Mouse (Mus musculus): ENCODE measurements around the gene Camta1. TPM values are rescaled to one million over a fixed set of nuclear protein-coding genes. Genes with fewer than 3 reads are reported as not detected.
A peak's percentile ranks its signal among the peaks of the same experiment; 100 is the strongest.

Camta1 gene
- polyA plus RNA-seq, 1 experiment = 26.3 TPM

GRCm38 (mm10) chr4:151129725-151130557, 731.7 kb downstream of the Camta1 start:
- TF ChIP-seq POLR2A (IDR thresholded peaks at IDR 0.05; ENCODE audit: borderline replicate concordance, low read depth, low read length) = no peak
- no peak for TF ChIP-seq CTCF (IDR thresholded peaks at IDR 0.05; ENCODE audit: low read depth, low read length)
- Histone ChIP-seq H3K4me1 (ENCODE audit: control insufficient read depth, insufficient read depth, low read length) (no peaks in the 10 kb centered on the region), H3K27ac (ENCODE audit: insufficient read depth, low read depth, low read length) (no peak overlapping the region), H3K4me3 (ENCODE audit: insufficient read depth, low read length) (no peak overlapping the region)

DNA sequence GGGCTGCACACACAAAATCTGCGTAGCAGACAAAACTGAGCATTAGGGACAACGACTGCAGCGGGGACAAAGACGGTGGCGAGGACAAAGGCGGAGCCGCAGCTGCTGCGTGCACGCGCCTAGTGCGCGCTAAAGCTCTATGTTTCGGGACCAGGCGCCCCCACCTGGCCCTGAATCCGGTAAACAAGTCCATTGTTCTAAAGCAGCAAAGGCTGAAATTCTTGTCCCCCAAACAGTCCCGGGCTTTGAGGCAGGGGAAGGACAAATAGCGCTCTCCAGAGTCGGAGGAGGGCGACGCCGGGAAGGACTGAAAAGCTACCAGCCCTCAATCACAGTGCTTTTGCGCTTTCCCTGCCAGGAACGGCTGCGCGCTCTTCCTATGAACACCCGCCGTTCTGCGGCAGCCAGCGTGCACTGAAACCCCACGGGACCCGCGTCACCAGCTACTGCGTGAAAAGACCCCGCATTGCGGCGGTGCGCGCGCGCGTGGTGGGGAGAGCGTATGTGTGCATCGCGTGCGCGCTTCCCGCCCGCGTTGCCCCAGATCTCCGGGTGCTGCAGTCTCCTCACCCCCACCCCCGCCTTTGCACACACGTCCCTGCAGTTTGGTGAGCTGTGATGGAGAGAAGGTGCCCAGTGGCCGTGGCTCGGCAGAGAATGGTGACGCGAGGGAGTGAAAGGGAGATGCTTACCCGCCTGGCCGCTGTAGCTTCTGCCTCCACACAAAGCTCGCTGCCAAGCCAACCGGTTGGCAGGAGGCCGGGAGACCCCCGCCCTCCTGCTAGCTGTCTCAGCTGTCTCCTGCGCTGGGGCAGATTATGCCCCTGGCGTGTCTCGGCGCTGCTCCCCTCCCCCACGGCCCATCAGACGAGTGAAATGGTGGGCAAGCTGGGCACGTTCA, 732.8 kb downstream of the Camta1 start:
- Histone ChIP-seq H3K4me1 (ENCODE audit: control insufficient read depth, insufficient read depth, low read length) (no peaks in the 10 kb centered on the region), H3K4me3 (ENCODE audit: insufficient read depth, low read length) (no peak overlapping the region), H3K27ac (ENCODE audit: insufficient read depth, low read depth, low read length) (no peak overlapping the region)
- no peak for TF ChIP-seq POLR2A (IDR thresholded peaks at IDR 0.05; ENCODE audit: borderline replicate concordance, low read depth, low read length)

GRCm38 (mm10) chr4:151127636-151128548, 733.8 kb downstream of the Camta1 start:
- Histone ChIP-seq H3K27ac (ENCODE audit: insufficient read depth, low read depth, low read length) (no peak overlapping the region), H3K4me3 (ENCODE audit: insufficient read depth, low read length) (no peak overlapping the region), H3K4me1 (ENCODE audit: control insufficient read depth, insufficient read depth, low read length) (no peaks in the 10 kb centered on the region)
- TF ChIP-seq CTCF (IDR thresholded peaks at IDR 0.05; ENCODE audit: low read depth, low read length) (no peak), POLR2A (IDR thresholded peaks at IDR 0.05; ENCODE audit: borderline replicate concordance, low read depth, low read length) (no peak)

- H3K4me1 ChIP-seq (ENCODE audit: control insufficient read depth, insufficient read depth, low read length) = no peaks in the 10 kb centered on the region
- TF ChIP-seq CTCF (IDR thresholded peaks at IDR 0.05; ENCODE audit: low read depth, low read length) (no peak), POLR2A (IDR thresholded peaks at IDR 0.05; ENCODE audit: borderline replicate concordance, low read depth, low read length) (no peak)
- H3K4me3 ChIP-seq (ENCODE audit: insufficient read depth, low read length) = no peak overlapping the region
- H3K27ac ChIP-seq (ENCODE audit: insufficient read depth, low read depth, low read length) = no peak overlapping the region
Measured at GRCm38 (mm10) chr4:151118883-151119282, 742.8 kb downstream of the Camta1 start.

DNA sequence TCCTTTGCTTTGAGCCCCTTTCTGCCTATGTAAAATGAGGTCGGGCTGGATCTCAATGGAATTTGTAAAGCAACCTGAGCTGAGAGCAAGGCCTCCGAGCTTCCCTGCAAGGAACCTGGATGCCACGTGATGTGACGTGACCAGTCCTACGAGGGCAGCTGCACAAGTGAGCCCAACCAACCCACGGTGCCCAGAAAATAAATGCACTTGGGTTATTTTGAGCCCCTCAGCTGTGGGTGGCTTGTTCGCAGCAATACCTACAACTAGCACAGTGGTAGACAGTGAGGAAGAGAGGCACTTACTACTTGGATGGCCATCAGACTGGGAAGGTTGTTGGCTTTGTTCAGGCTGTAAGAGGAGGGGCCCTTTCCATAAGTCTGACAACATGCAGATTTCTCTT, 747.1 kb downstream of the Camta1 start:
- TF ChIP-seq POLR2A (IDR thresholded peaks at IDR 0.05; ENCODE audit: borderline replicate concordance, low read depth, low read length) = no peak
- TF ChIP-seq CTCF (IDR thresholded peaks at IDR 0.05; ENCODE audit: low read depth, low read length) = no peak
- Histone ChIP-seq H3K4me1 (ENCODE audit: control insufficient read depth, insufficient read depth, low read length) (no peaks in the 10 kb centered on the region), H3K27ac (ENCODE audit: insufficient read depth, low read depth, low read length) (no peak overlapping the region), H3K4me3 (ENCODE audit: insufficient read depth, low read length) (no peak overlapping the region)

GRCm38 (mm10) chr4:151111226-151111625, 750.5 kb downstream of the Camta1 start:
- Histone ChIP-seq H3K4me3 (ENCODE audit: insufficient read depth, low read length) (no peak overlapping the region), H3K27ac (ENCODE audit: insufficient read depth, low read depth, low read length) (no peak overlapping the region), H3K4me1 (ENCODE audit: control insufficient read depth, insufficient read depth, low read length) (no peaks in the 10 kb centered on the region)
- TF ChIP-seq POLR2A (IDR thresholded peaks at IDR 0.05; ENCODE audit: borderline replicate concordance, low read depth, low read length) = no peak
- TF ChIP-seq CTCF (IDR thresholded peaks at IDR 0.05; ENCODE audit: low read depth, low read length) = no peak

GRCm38 (mm10) chr4:151108834-151109241, 752.8 kb downstream of the Camta1 start:
- H3K4me3 ChIP-seq (ENCODE audit: insufficient read depth, low read length) = peak overlapping the region; percentile 38

GRCm38 (mm10) chr4:151108028-151108771, 753.5 kb downstream of the Camta1 start:
- no peak overlapping the region for H3K27ac ChIP-seq (ENCODE audit: insufficient read depth, low read depth, low read length)
- TF ChIP-seq CTCF (IDR thresholded peaks at IDR 0.05; ENCODE audit: low read depth, low read length) (no peak), POLR2A (IDR thresholded peaks at IDR 0.05; ENCODE audit: borderline replicate concordance, low read depth, low read length) (no peak)
- peak overlapping the region; percentile 38 for H3K4me3 ChIP-seq (ENCODE audit: insufficient read depth, low read length)
- no peaks in the 10 kb centered on the region for H3K4me1 ChIP-seq (ENCODE audit: control insufficient read depth, insufficient read depth, low read length)

More at GRCm38 (mm10) chr4:151108834-151109241, 752.8 kb downstream of the Camta1 start:
- no peak for TF ChIP-seq CTCF (IDR thresholded peaks at IDR 0.05; ENCODE audit: low read depth, low read length)
- no peak for TF ChIP-seq POLR2A (IDR thresholded peaks at IDR 0.05; ENCODE audit: borderline replicate concordance, low read depth, low read length)
- Histone ChIP-seq H3K4me1 (ENCODE audit: control insufficient read depth, insufficient read depth, low read length) (no peaks in the 10 kb centered on the region), H3K27ac (ENCODE audit: insufficient read depth, low read depth, low read length) (no peak overlapping the region)

Data from bone marrow macrophage, adult 2 months (primary cell).